Mouse (Mus musculus) ES-E14 (cell line): Measurements from ENCODE around the gene Dhrs4. TPM values are rescaled to one million over a fixed set of nuclear protein-coding genes. Genes with fewer than 3 reads are reported as not detected.

Experiments
- DNase-seq: peaks from one replicate; pipeline ENCODE4 v3.0.0-alpha.2; 2013; ENCODE audit warnings: low read depth, low spot score
- H3K27ac ChIP-seq: 2 replicates; pipeline ENCODE4 v1.5.1; 2012; ENCODE audit warnings: low read depth, mild to moderate bottlenecking, low read length, moderate library complexity, mixed read lengths; ENCODE audit not compliant: poor library complexity, insufficient read depth, severe bottlenecking
- H3K36me3 ChIP-seq: 2 replicates; pipeline ENCODE4 v1.6.1; 2012; ENCODE audit warnings: mild to moderate bottlenecking, low read length, moderate library complexity, mixed read lengths; ENCODE audit not compliant: control insufficient read depth, poor library complexity, insufficient read depth, severe bottlenecking
- H3K4me1 ChIP-seq, 2 experiments: fragments of 150-350 bp in 1 of 2; sonication (generic) in 1 of 2; 2 replicates each; pipeline ENCODE4 v1.6.1; 2012; ENCODE audit warnings: low read length in 2 of 2, mild to moderate bottlenecking in 1 of 2, mixed read lengths in 1 of 2; ENCODE audit not compliant: control insufficient read depth in 2 of 2, insufficient read depth in 2 of 2, poor library complexity in 1 of 2
- H3K4me3 ChIP-seq, 2 experiments: fragments of 150-350 bp in 1 of 2; sonication (generic) in 1 of 2; 2 replicates each; pipeline ENCODE4 v1.5.1; 2012; ENCODE audit warnings: low read length in 2 of 2, low read depth in 1 of 2, mild to moderate bottlenecking in 1 of 2, mixed read lengths in 1 of 2; ENCODE audit not compliant: insufficient read depth in 1 of 2, poor library complexity in 1 of 2, severe bottlenecking in 1 of 2
- H3K9ac ChIP-seq: 2 replicates; pipeline ENCODE4 v1.6.1; 2012; ENCODE audit warnings: low read depth, mild to moderate bottlenecking, low read length, mixed read lengths; ENCODE audit not compliant: poor library complexity, insufficient read depth, severe bottlenecking
- H3K9me3 ChIP-seq: fragments of 150-350 bp; sonication (generic); 2 replicates; pipeline ENCODE4 v1.6.1; 2012; ENCODE audit warnings: low read depth, mild to moderate bottlenecking, low read length; ENCODE audit not compliant: control insufficient read depth, insufficient read depth
- CHD2 ChIP-seq: IDR thresholded peaks from 2 replicates; pipeline ENCODE4 v1.6.1; 2014; ENCODE audit warnings: mild to moderate bottlenecking, low read depth, low read length, inconsistent platforms
- HCFC1 ChIP-seq: IDR thresholded peaks from 2 replicates; pipeline ENCODE4 v1.6.1; 2012; ENCODE audit warnings: low read length, inconsistent platforms, borderline replicate concordance; ENCODE audit not compliant: insufficient read depth
- MAFK ChIP-seq: IDR thresholded peaks from 2 replicates; pipeline ENCODE4 v1.6.1; 2014; ENCODE audit warnings: mild to moderate bottlenecking, low read depth, low read length, inconsistent platforms; ENCODE audit not compliant: insufficient read depth
- ZC3H11A ChIP-seq: IDR thresholded peaks from 2 replicates; pipeline ENCODE4 v1.6.1; 2012; ENCODE audit warnings: low read depth, mild to moderate bottlenecking, inconsistent platforms, low read length, borderline replicate concordance
- ZNF384 ChIP-seq: IDR thresholded peaks from 2 replicates; pipeline ENCODE4 v1.6.1; 2012; ENCODE audit warnings: low read depth, low read length, inconsistent platforms
- in situ Hi-C, 2 experiments: fragments of 600-800 bp; cut with MboI; formaldehyde crosslinking; loops; one replicate each; pipeline ENCODE4 v1.15.1; 2025; ENCODE audit warnings: low sequenced_read_pairs in 2 of 2, inconsistent platforms in 1 of 2; ENCODE audit not compliant: unreplicated experiment in 2 of 2
- total RNA-seq: library from RNA; depleted of rRNA; stranded (reverse); fragments of 300-350 nt; gene quantifications from 2 replicates; pipeline ENCODE4 v1.2.3, GENCODE M21; 2012

Gene Dhrs4
- total RNA-seq, 1 experiment = 14.9 TPM

DNA sequence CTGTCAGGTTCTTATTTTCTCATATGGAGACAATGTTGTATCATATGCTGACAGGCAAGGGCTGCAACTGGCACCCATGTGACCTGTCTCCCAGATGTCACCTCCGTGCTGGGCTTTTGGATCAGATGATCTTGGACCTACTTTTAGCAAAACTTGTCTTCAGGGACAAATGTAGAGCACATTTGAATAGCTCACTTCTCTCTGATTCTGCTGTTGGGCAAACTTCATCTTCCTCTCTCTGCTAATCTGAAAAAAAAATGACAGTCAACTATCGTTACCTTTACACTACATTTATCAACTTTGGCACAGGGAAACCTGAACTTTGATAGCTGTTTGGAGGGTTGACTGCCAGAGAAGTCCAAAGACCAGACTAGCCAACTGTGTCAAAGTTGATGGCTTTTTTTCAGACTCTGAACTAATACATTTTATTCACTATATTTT is 10.2 kb upstream of the Dhrs4 start:
- no peak for DNase-seq
- Histone ChIP-seq H3K9me3 (no peaks in the 10 kb centered on the region), H3K4me3 (no peak overlapping the region), H3K4me1 (peaks cover 2 to 5% of the 10 kb centered on the region in 2 experiments; a peak in 1 of 4 replicates), H3K9ac (no peak overlapping the region), H3K36me3 (no peaks in the 10 kb centered on the region), H3K27ac (no peak overlapping the region)
- in situ Hi-C loops = no loop called here
- no peak for TF ChIP-seq CHD2
- no peak for TF ChIP-seq MAFK
- TF ChIP-seq ZNF384 = no peak
- TF ChIP-seq HCFC1 = no peak
- no peak for TF ChIP-seq ZC3H11A

DNA sequence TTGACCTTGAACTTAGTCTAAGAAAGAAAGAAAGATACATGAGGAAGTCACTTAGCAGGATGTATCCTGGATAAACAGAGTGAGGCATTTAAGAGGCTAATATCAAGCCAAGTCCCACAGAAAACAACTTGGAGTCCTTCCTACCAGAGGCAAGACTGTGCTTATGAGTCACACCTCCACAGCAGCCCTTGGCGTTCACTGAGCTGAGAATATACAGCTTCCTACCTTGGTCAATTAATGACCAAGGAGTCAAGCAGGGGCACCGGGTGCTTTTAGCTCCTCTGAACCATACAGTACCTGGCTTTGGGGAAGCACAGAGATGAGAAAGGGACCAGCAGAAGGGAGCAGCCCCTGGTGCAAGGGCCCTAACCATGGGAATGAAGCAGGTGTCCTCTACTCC is 9.5 kb upstream of the Dhrs4 start:
- Histone ChIP-seq H3K4me1 (peaks cover 2 to 5% of the 10 kb centered on the region in 2 experiments; a peak in 1 of 4 replicates), H3K9ac (no peak overlapping the region), H3K4me3 (no peak overlapping the region), H3K27ac (no peak overlapping the region), H3K9me3 (no peaks in the 10 kb centered on the region), H3K36me3 (no peaks in the 10 kb centered on the region)
- no peak for DNase-seq
- in situ Hi-C loops = no loop called here
- no peak for TF ChIP-seq HCFC1
- no peak for TF ChIP-seq CHD2
- no peak for TF ChIP-seq ZNF384
- no peak for TF ChIP-seq ZC3H11A
- TF ChIP-seq MAFK = no peak

DNA sequence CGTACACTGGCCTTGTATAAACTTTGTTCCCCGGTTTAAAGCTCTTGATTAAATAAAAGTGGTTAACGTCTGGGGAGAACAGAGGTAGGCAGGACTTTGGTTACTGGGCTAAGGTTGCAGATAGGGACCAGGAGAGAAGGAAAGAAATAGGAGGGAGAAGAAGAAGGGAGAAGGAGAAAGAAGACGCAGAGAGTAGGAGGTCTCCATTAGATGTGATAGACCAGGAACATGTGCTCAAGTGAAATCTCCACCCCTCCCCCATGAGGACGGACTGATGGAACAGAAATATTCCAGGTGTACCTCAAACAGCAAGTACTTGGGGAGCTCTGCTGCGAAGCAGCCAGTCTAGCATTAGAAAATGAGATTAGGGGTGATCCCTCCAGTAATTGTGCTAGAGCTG is 8.7 kb upstream of the Dhrs4 start:
- no peaks in the 10 kb centered on the region for H3K9me3 ChIP-seq
- no peak overlapping the region for H3K27ac ChIP-seq

DNA sequence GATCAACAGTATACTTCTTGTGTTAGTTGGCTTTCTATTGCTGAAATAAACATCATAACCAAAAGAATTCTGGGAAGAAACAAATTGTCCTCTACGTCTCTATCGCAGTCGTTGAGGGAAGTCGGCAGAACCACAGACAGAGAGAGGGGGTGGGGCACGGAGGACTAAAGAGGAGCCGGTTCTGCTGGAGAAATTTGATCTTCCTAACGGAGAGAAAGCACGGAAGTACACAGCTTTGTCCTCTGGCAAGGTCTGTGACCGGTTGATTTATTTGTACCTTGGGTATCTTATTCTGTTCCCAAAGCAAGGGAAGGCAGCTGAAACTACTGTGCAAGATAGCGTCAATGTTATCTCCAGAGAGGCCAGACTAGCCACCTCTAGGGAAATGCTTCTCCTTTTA is 7.8 kb upstream of the Dhrs4 start:
- Histone ChIP-seq H3K4me1 (peaks cover 2 to 5% of the 10 kb centered on the region in 2 experiments; a peak in 1 of 4 replicates), H3K4me3 (no peak overlapping the region), H3K9ac (no peak overlapping the region), H3K9me3 (no peaks in the 10 kb centered on the region), H3K27ac (no peak overlapping the region), H3K36me3 (no peaks in the 10 kb centered on the region)
- in situ Hi-C loops = no loop called here
- TF ChIP-seq MAFK (no peak), HCFC1 (no peak), ZNF384 (no peak), CHD2 (no peak), ZC3H11A (no peak)
- no peak for DNase-seq

More for the DNA sequence above, 8.7 kb upstream of the Dhrs4 start:
- in situ Hi-C loops = no loop called here
- Histone ChIP-seq H3K4me1 (peaks cover 2 to 5% of the 10 kb centered on the region in 2 experiments; a peak in 1 of 4 replicates), H3K36me3 (no peaks in the 10 kb centered on the region), H3K4me3 (no peak overlapping the region), H3K9ac (no peak overlapping the region)
- no peak for DNase-seq
- TF ChIP-seq HCFC1 (no peak), ZNF384 (no peak), MAFK (no peak), CHD2 (no peak), ZC3H11A (no peak)

DNA sequence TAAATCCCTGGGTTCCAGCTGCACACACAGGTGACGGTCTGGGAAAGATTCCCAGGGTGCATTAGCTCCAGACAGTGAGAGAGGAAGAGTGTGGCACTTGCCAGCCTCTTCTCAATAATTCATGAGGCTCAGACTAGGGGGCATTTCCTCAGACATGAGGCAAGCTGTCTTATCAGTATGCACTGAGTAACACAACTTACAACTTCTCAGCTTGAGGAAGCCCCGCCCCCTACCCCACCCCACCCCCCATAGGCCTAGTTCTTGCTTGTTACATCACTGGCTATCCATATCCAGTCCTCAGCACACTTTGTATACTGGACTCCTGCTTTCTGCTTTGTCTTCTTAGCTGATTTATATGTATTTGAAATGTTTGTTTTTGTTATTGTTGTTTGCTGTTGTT is 2.9 kb upstream of the Dhrs4 start:
- Histone ChIP-seq H3K9me3 (no peaks in the 10 kb centered on the region), H3K9ac (no peak overlapping the region), H3K27ac (no peak overlapping the region), H3K4me3 (no peak overlapping the region), H3K36me3 (no peaks in the 10 kb centered on the region), H3K4me1 (peaks cover 2 to 7% of the 10 kb centered on the region in 2 experiments; a peak in 1 of 4 replicates)
- no peak for TF ChIP-seq ZC3H11A
- no peak for TF ChIP-seq HCFC1
- TF ChIP-seq ZNF384 = no peak
- TF ChIP-seq CHD2 = no peak
- no peak for TF ChIP-seq MAFK
- in situ Hi-C loops = no loop called here
- DNase-seq = no peak
